Mouse (Mus musculus) heart, adult 2 months (tissue): ENCODE measurements at regions not wholly inside any gene's neighbourhood (a gene's known extent, or its start where the extent isn't known, plus 50 kb on each side); places are given as distances from the start of the nearest gene placed in this dataset.

Experiments used
- DNase-seq, 2 experiments: peaks; one replicate each; pipeline ENCODE4 v3.0.0; 2021
- H3K27ac ChIP-seq: fragments of 200-600 bp; 2 replicates; pipeline ENCODE4 v1.8.1; 2022
- H3K27me3 ChIP-seq: fragments of 200-500 bp; 2 replicates; pipeline ENCODE4 v1.6.1; 2012; ENCODE audit warnings: mild to moderate bottlenecking, low read length, inconsistent platforms, mixed read lengths; ENCODE audit not compliant: control insufficient read depth, insufficient read depth
- H3K36me3 ChIP-seq: fragments of 200-500 bp; 2 replicates; pipeline ENCODE4 v1.6.1; 2012; ENCODE audit warnings: low read length, inconsistent platforms; ENCODE audit not compliant: control insufficient read depth, insufficient read depth
- H3K4me1 ChIP-seq: fragments of 200-500 bp; 2 replicates; pipeline ENCODE4 v1.6.1; 2011; ENCODE audit warnings: low read length; ENCODE audit not compliant: control insufficient read depth, insufficient read depth
- H3K4me3 ChIP-seq: fragments of 200-600 bp; 2 replicates; pipeline ENCODE4 v1.8.1; 2022
- H3K79me2 ChIP-seq: fragments of 200-500 bp; replicated peaks from 2 replicates; pipeline ENCODE4 v1.6.1; 2012; ENCODE audit warnings: mild to moderate bottlenecking, inconsistent platforms, low read length, moderate library complexity, mixed read lengths; ENCODE audit not compliant: control insufficient read depth, insufficient read depth
- H3K9ac ChIP-seq: fragments of 200-500 bp; 2 replicates; pipeline ENCODE4 v1.6.1; 2012; ENCODE audit warnings: low read depth, mild to moderate bottlenecking, control low read depth, inconsistent platforms, low read length, mixed read lengths
- CTCF ChIP-seq: fragments of 200-600 bp; IDR thresholded peaks from 2 replicates; pipeline ENCODE4 v1.8.1; 2022; ENCODE audit warnings: antibody characterized with exemption, mild to moderate bottlenecking, moderate library complexity
- EP300 ChIP-seq: fragments of 200-500 bp; IDR thresholded peaks from 2 replicates; pipeline ENCODE4 v1.6.1; 2011; ENCODE audit warnings: low read depth, low read length, control low read depth; ENCODE audit not compliant: insufficient read depth
- POLR2A ChIP-seq: fragments of 200-500 bp; IDR thresholded peaks from 2 replicates; pipeline ENCODE4 v1.6.1; 2011; ENCODE audit warnings: mild to moderate bottlenecking, low read depth, low read length, control low read depth; ENCODE audit not compliant: insufficient read depth
- WGBS: fragments of 180-500 bp; shearing (Covaris S2); methylation state at CpG from one replicate; pipeline ENCODE4 v1.1.7; 2018; 5-methylcytosine and 5-hydroxymethylcytosine counted together
- intact Hi-C: fragments of 180-260 bp; cut with DNase I; formaldehyde crosslinking; loops from one replicate; pipeline ENCODE4 v1.15.1; 2025

GRCm38 (mm10) chr4:56243863-56244262, 496.0 kb upstream of the Gm26657 start:
- DNase-seq: no peak
- Histone ChIP-seq H3K4me1 (no peaks in the 10 kb centered on the region), H3K36me3 (no peaks in the 10 kb centered on the region), H3K27me3 (no peaks in the 10 kb centered on the region), H3K79me2 (no peaks in the 10 kb centered on the region), H3K4me3 (no peak overlapping the region), H3K9ac (no peak overlapping the region), H3K27ac (no peak overlapping the region)
- intact Hi-C loops: no loop called here
- WGBS: 82% methylated on average over 6 of the region's 6 CpGs
- TF ChIP-seq EP300: no peak
- no peak for TF ChIP-seq CTCF
- no peak for TF ChIP-seq POLR2A

- Histone ChIP-seq H3K4me1 (no peaks in the 10 kb centered on the region), H3K36me3 (no peaks in the 10 kb centered on the region), H3K9ac (no peak overlapping the region), H3K27me3 (no peaks in the 10 kb centered on the region), H3K27ac (no peak overlapping the region), H3K4me3 (no peak overlapping the region), H3K79me2 (no peaks in the 10 kb centered on the region)
- TF ChIP-seq CTCF (no peak), POLR2A (no peak), EP300 (no peak)
- DNase-seq: no peak
- intact Hi-C loops: no loop called here
- 64% methylated on average over 4 of the region's 4 CpGs for WGBS
These were observed 501.1 kb upstream of the Gm26657 start for GRCm38 (mm10) chr4:56238496-56239488.

GRCm38 (mm10) chr4:56231414-56231813, 508.5 kb upstream of the Gm26657 start:
- Histone ChIP-seq H3K27ac (no peak overlapping the region), H3K27me3 (no peaks in the 10 kb centered on the region), H3K79me2 (no peaks in the 10 kb centered on the region), H3K9ac (no peak overlapping the region), H3K4me1 (no peaks in the 10 kb centered on the region), H3K36me3 (no peaks in the 10 kb centered on the region), H3K4me3 (no peak overlapping the region)
- intact Hi-C loops: no loop called here
- 72% methylated on average over 7 of the region's 7 CpGs for WGBS
- DNase-seq: no peak
- TF ChIP-seq EP300 (no peak), POLR2A (no peak), CTCF (no peak)

- WGBS: 93% methylated on average over 1 of the region's 1 CpGs
- Histone ChIP-seq H3K4me1 (no peaks in the 10 kb centered on the region), H3K4me3 (no peak overlapping the region), H3K27me3 (no peaks in the 10 kb centered on the region), H3K27ac (no peak overlapping the region), H3K36me3 (no peaks in the 10 kb centered on the region), H3K79me2 (no peaks in the 10 kb centered on the region), H3K9ac (no peak overlapping the region)
- intact Hi-C loops: no loop called here
- TF ChIP-seq EP300 (no peak), POLR2A (no peak), CTCF (no peak)
- no peak for DNase-seq
These were observed 509.4 kb upstream of the Gm26657 start for GRCm38 (mm10) chr4:56230451-56230850.

- H3K9ac ChIP-seq: no peak overlapping the region
- no peaks in the 10 kb centered on the region for H3K27me3 ChIP-seq
- TF ChIP-seq POLR2A: no peak
- no peak for TF ChIP-seq CTCF
- TF ChIP-seq EP300: no peak
- no peak overlapping the region for H3K27ac ChIP-seq
- H3K79me2 ChIP-seq: no peaks in the 10 kb centered on the region
- no peak overlapping the region for H3K4me3 ChIP-seq
- DNase-seq: no peak
- H3K4me1 ChIP-seq: peaks cover 2% of the 10 kb centered on the region
- intact Hi-C loops: loop anchor here (10.0 kb wide), 1 partner anchor 268 kb away; no protein-coding TSS in a partner anchor
- H3K36me3 ChIP-seq: no peaks in the 10 kb centered on the region
- 97% methylated on average over 1 of the region's 1 CpGs for WGBS
These were observed 513.4 kb upstream of the Gm26657 start for GRCm38 (mm10) chr4:56226493-56226892.

- 37% methylated on average over 3 of the region's 3 CpGs for WGBS
- intact Hi-C loops: loop anchor here (5.0 to 10.0 kb wide), 2 partner anchors 112 to 270 kb away; no protein-coding TSS in a partner anchor
- no peaks in the 10 kb centered on the region for H3K36me3 ChIP-seq
- TF ChIP-seq POLR2A: no peak
- no peak for TF ChIP-seq EP300
- no peak for TF ChIP-seq CTCF
- no peak overlapping the region for H3K4me3 ChIP-seq
- H3K9ac ChIP-seq: no peak overlapping the region
- no peaks in the 10 kb centered on the region for H3K27me3 ChIP-seq
- H3K79me2 ChIP-seq: no peaks in the 10 kb centered on the region
- peak; percentile 30 for DNase-seq
- H3K4me1 ChIP-seq: peaks cover 2% of the 10 kb centered on the region
- no peak overlapping the region for H3K27ac ChIP-seq
These were observed 515.3 kb upstream of the Gm26657 start for GRCm38 (mm10) chr4:56224542-56224941.
